Mouse (Mus musculus) heart, postnatal 36 days (tissue): Measurements from ENCODE around the gene Cfap97. TPM values are rescaled to one million over a fixed set of nuclear protein-coding genes. Genes with fewer than 3 reads are reported as not detected.
A peak's percentile ranks its signal among the peaks of the same experiment; 100 is the strongest.

Source experiments
- DNase-seq, 2 experiments: peaks; one replicate each; pipeline ENCODE4 v3.0.0; 2021 to 2022
- intact Hi-C: fragments of 180-260 bp; cut with DNase I; formaldehyde crosslinking; loops from one replicate; pipeline ENCODE4 v1.15.1; 2025
- total RNA-seq, 2 experiments: library from RNA; stranded (reverse); gene quantifications; 2 replicates each; pipeline ENCODE4 v1.2.3; 2021

Gene Cfap97
- total RNA-seq, 2 experiments from 2014 or later, result 11.2 to 13.3 TPM

DNA sequence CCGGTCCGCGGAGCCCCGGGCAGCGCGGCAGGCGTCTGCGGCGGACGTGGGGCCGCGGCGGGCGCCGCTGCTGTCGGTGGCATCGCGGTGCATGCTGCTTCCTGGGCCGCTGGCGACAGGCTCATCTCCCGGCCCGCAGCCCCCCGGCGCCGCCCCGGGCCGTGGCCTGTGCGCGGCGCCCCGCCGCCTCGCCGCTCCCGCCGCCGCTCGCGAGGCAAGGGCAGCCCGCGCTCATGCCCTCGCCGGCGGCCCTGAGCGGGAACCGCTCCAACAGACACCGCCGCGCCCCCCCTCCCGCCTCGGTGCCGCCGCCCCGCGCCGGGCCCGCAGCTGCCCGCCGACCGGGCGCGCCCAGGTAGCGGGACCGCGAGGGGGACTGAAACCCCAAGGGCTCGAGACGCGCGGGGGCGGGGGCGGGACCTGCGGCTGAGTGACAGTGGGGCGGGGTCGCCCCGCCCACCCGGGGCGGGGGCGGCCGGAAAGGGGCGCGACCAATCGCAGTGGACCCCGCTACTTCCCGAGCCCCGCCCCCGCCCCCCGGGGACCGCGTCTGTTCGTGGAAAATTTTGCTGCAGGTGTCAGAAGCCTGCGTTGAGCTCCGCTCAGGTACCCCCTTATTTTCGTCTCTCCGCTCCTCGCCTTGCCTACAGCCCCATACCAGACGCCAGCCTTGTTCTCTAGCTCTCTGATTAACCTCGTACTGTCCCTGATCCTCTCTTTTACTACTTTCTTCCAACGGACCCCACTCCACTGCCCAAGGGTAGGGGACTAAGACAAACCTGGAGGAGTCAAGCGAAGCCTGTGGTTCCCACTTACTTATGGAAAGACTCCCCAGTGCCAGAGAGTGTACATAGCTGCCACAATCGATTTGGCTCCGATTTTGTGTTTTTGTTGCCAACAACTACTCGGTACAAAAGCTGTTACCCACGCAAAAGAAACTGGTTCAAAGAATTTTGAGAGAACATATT lies 777 bp downstream of the Cfap97 start, which contains the start of gene Snx25:
TSS of gene Snx25 (minus strand) at position 96 of the 968 bp plus-strand sequence.
- peak; percentile 87 to 88 for DNase-seq
- intact Hi-C loops, result no loop called here

GRCm38 (mm10) chr8:46153042-46153441 lies 1.5 kb downstream of the Cfap97 start:
- DNase-seq, result no peak
- intact Hi-C loops, result no loop called here

DNA sequence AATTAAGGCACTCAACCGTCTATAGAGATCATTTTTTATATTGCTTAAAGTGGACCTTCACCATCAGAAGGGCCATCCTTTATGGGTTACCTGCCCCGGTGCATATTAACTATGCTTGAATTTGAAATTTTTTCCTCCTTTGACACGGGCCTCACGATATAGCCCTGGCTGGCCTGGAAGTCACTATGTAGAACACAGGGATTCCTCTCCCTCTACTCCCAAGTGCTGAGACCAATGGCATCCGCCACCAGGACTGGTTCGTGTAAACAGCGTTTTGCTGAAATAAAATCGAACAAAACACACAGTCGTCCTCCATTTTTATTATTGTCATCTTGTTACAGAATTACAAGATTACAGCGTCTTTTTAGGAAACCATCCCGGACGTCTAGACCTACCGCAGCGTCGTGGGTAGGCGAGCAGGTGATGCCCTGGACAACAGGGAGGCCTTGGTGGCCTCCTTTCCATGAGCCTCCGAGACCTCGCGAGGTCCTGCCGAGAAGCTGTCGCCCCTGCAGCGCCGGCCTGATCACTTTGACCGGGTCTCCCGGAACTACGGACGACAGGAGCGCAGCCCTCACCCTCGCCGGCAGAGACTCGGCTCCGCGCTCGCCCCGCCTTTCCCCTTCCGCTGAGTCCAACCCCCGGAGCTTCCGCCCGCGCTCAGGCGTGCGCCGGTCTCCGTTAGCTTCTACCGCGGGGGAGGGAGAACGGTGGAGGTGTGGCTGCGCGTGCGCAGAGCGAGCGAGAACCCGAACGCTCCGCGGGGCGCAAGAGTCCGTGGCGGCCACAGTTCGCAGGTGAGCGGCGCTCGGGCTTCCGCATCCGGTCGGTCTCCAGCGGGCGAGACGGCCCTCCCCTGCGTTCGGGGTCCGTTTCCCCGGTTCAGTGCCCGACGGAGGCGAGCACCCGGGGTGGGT lies 11.6 kb downstream of the Cfap97 start:
- intact Hi-C loops, result loop anchor here (5.0 kb wide), 1 partner anchor 111 kb away; no protein-coding TSS in a partner anchor
- peak; percentile 95 to 98 for DNase-seq

GRCm38 (mm10) chr8:46163870-46164190 lies 12.3 kb downstream of the Cfap97 start:
- no peak for DNase-seq
- intact Hi-C loops, result loop anchor here (2.0 to 5.0 kb wide), 2 partner anchors 21 to 112 kb away; no protein-coding TSS in a partner anchor

DNA sequence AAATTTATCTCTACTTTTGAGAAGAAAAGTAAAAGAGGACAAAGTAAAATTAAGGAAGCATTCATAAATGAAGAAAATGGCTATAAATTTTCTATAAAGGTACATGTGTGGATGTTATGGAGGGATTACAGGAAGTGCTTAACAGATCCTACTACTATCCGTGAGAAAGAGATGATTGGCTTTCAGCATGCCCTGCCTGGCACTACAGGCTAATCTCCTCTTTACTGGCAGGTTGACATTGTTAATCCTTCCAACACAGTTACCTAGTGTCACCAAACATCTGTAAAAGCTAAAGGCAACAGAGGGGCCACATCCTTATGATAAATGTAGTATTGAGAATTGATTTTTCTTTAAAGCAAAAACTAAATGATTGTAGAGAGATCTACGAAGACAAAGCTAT lies 22.1 kb downstream of the Cfap97 start:
- no peak for DNase-seq
- intact Hi-C loops, result no loop called here

DNA sequence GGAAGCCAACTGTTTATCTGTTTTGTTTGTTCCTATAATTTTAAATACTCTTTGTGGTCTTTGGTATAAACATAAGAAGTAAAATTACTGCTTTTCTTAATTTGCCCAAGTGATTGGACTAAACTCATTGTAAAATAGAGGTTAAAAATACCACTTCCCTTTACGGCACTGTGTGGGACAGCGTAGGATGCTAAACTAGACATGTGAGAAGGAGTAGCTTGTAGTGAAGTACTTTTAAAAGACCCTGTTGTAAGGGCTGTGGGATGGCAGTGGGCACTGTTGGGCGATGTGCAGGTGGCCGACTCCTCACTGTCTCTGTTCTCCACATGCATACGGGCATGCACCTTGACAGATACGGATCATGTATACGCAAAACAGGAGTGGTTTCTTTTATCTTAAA lies 28.6 kb downstream of the Cfap97 start:
- no peak for DNase-seq
- intact Hi-C loops, result loop anchor here (5.0 to 10.0 kb wide), 2 partner anchors 102 to 365 kb away; no protein-coding TSS in a partner anchor

DNA sequence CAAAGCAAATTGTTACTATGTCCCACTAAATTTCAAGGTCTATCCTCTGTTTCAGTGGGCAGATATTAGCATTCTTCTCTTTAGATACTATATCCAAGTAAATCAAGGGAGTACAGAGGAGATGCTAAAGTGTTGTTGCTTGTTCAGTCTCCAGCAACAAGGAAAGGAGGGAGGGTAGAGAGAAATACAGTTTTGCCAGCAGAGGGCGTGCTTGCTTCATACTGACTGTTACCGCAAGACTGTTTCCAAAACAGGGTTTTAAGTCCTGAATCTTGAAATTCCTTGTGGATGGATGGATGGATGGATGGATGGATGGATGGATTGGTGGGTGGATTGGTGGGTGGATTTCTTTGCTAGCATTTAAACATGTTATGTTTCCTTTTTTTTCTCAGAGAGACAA lies 33.8 kb downstream of the Cfap97 start:
- peak; percentile 65 to 67 for DNase-seq
- intact Hi-C loops, result loop anchor here (1.0 to 10.0 kb wide), 4 partner anchors 21 to 359 kb away; no protein-coding TSS in a partner anchor

DNA sequence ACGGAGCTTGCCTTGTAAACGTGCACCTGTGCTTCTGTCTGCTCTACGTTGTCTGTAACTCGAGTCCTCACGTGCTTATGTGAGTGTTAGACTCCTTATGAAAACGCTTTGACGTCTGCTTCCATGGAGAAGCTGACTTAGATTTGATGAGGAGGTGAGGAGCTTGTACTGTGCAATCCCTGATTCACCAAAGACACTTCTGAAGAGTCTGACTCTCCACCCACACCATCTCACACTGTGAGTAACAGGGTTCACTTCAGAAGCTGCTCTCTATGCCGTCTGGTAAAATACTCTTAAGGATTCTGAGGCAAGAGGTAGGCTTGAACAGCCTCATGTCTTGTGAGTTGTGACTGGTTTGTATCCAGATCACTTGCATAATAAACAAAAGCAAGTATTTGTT lies 41.5 kb downstream of the Cfap97 start:
- intact Hi-C loops, result no loop called here
- DNase-seq, result no peak

- DNase-seq, result no peak
- intact Hi-C loops, result no loop called here
Observed at GRCm38 (mm10) chr8:46196877-46197276, 45.3 kb downstream of the Cfap97 start.

DNA sequence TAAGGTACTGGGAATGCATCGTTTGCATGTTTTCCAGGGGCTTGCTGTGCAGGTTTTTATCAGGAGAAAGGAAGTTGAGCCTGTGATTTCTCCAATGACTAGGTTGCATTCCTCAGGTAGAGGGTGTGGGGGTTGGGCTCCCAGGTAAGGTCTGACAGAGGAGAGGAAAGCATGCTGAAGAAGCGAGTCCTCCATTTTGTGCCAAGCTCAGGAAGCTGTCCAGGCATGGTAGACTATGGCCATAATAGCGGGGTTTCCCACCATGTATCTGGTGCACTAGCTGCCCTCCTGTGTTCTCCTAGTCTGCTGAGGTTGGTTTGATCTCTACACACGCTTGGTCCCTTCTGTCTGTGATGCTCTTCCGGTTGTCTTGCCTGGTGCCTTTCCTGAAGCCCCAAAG lies 46.1 kb downstream of the Cfap97 start:
- DNase-seq, result no peak
- intact Hi-C loops, result no loop called here

- no peak for DNase-seq
- intact Hi-C loops, result no loop called here
Observed at GRCm38 (mm10) chr8:46202350-46202749, 50.8 kb downstream of the Cfap97 start.

- peak in 1 of 2 experiments; percentile 43 for DNase-seq
- intact Hi-C loops, result no loop called here
Observed at GRCm38 (mm10) chr8:46204301-46204700, 52.7 kb downstream of the Cfap97 start.

GRCm38 (mm10) chr8:46204974-46205640 lies 53.5 kb downstream of the Cfap97 start:
- intact Hi-C loops, result no loop called here
- DNase-seq, result no peak

GRCm38 (mm10) chr8:46206107-46206506 lies 54.5 kb downstream of the Cfap97 start:
- DNase-seq, result no peak

DNA sequence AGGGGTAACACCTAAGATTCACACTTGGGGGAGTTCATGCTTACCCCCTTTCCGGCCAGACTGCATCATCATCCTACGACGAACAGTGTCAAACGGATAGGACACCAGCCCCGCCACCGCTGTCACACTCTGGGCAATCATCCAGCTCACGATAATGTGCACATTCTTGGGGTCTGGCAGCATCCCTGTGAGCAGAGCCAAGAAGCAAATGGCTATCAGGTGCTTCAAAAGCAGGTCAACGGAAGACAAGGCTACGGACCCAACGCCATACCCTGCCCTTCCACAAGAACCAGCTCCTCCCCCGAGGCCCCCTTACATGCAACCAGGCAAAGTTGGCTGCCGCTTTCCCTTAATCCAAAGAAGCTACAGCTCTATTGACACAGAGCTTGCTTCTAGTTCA lies 56.8 kb downstream of the Cfap97 start:
- peak; percentile 64 to 71 for DNase-seq
- intact Hi-C loops, result no loop called here

More at GRCm38 (mm10) chr8:46206107-46206506, 54.5 kb downstream of the Cfap97 start:
- intact Hi-C loops, result no loop called here

GRCm38 (mm10) chr8:46209057-46209456 lies 57.5 kb downstream of the Cfap97 start:
- intact Hi-C loops, result no loop called here
- no peak for DNase-seq

DNA sequence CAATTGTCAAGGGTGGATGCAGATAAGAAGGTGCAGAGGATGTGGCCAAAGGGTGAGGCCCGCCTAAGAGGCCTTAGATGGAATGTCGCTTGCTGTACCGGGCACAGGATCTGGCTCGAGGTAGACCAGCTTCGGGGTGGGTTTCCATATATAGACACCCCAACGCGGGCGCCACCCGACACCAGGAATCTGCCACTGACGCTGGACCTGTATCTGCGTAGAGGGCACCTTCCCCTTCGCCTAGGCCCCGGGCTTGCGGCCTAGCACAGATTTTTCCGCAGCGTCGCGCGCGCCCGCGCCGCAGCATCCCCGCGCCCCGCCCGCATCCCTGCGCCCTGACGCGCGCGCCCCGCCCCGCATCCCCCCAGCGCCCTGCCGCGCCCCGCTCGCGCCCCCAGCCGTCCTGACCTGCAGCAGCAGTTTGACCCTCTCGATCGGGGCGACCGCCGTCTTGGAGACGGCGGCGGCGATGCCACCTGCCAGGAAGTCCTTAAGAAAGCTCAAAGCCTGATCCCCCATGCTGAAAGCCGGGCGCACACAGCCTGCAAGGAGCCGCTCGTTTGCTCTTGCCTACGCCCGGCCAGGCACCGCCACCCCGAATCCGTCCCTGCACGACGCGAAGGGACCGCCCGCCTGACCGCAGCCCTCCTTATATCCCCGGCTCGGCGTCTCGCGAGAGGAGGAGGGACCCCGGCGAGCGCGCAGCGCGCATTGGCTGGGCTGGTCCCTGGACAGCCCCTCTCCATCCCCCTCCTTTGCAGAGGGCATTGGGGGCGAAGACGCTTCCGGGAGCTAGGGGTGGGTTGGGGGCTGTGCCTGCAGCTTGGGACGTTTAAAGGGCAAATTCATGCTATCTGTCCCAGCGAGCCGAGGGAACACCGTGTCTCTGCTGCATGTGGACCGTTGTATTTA lies 59.1 kb downstream of the Cfap97 start, which contains the start of gene Slc25a4:
TSS of gene Slc25a4 (minus strand) at position 881 of the 912 bp plus-strand sequence.
- intact Hi-C loops, result no loop called here
- peak; percentile 98 for DNase-seq

DNA sequence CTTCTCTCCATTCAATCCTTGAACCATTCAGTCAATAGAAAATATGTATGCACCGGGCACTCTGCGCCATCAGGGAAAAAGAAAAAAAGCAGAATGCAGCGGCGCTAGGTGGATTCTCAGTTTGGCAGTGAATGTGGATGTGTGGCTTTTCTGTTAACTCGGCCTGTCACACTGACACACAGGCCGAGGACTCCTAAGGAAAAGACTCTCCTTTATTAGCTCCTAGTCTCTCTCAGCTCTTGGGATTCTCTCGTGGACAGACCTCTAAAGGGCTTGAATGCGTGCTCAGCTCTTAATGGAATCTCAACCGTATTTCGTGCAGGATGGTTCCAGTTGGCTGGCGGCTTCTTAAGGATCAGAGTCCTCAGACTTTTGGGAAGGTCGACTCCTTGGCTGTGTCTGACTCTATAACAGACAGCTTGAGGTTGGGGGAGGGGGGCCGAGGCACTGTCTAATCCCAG lies 60.1 kb downstream of the Cfap97 start:
- DNase-seq, result peak in 1 of 2 experiments; percentile 44
- intact Hi-C loops, result no loop called here

- intact Hi-C loops, result no loop called here
- no peak for DNase-seq
Observed at GRCm38 (mm10) chr8:46212194-46212593, 60.6 kb downstream of the Cfap97 start.
